ENCODE assay signal across 17 mouse cellular contexts in genomic region chr4:126756766-126757165, GRCm38 (mm10). TPM values are rescaled to one million over a fixed set of nuclear protein-coding genes. Genes with fewer than 3 reads are reported as not detected.
DNase-seq lines count a peak whose midpoint lies in the region; ATAC-seq and TF ChIP-seq lines count a peak whose summit lies in the region.
"Had no signal": no experiment of that assay in that cellular context is flagged by ENCODE, and none has a peak within 500 bp of the region (broad histone marks: within the 10 kb centered on the region; RNA-seq: fewer than 3 reads in every experiment).

No protein-coding gene starts in this region.

- no peak overlapping the region for H3K9ac ChIP-seq in midbrain, postnatal 0 days (replicated peaks; ENCODE audit: low read length, poor library complexity, severe bottlenecking)
- no peak overlapping the region for H3K9ac ChIP-seq in midbrain, embryonic 14.5 days (replicated peaks; ENCODE audit: low read length)
- H3K9ac ChIP-seq: embryonic facial prominence, embryonic 13.5 days; liver, embryonic 12.5 days; neural tube, embryonic 13.5 days had no signal

- TF ChIP-seq POLR2A in brain, embryonic 14.5 days (IDR thresholded peaks at IDR 0.05; ENCODE audit: borderline replicate concordance, extremely low read depth, insufficient read depth, insufficient read length, poor library complexity, severe bottlenecking) = no peak

- no peak for ATAC-seq in midbrain, postnatal 0 days (ENCODE audit: low FRiP score)
- no peak for ATAC-seq in midbrain, embryonic 14.5 days (ENCODE audit: low FRiP score, low TSS enrichment)
- ATAC-seq: liver, embryonic 12.5 days had no signal

- DNase-seq in heart, postnatal 4 days = peak; percentile 54
- no peak for DNase-seq in heart, adult 9 months (ENCODE audit: low spot score in 2 of 2)
- DNase-seq in midbrain, postnatal 0 days (ENCODE audit: low spot score) = peak; percentile 46
- no peak for DNase-seq in midbrain, embryonic 14.5 days
- peak; percentile 67 for DNase-seq in brain, embryonic 14.5 days (ENCODE audit: low read depth)
- DNase-seq in kidney, postnatal 36 days = peak; percentile 77 to 82
- no peak for DNase-seq in spleen, adult 12 weeks (ENCODE audit: low spot score)
- DNase-seq in spleen, postnatal 14 days (ENCODE audit: low spot score in 2 of 2) = no peak
- DNase-seq: spleen, adult 18-20 months; thymus, postnatal 36 days had no signal

- no peak overlapping the region for H3K4me3 ChIP-seq in midbrain, postnatal 0 days (ENCODE audit: low read depth, low read length)
- no peak overlapping the region for H3K4me3 ChIP-seq in midbrain, embryonic 14.5 days (replicated peaks; ENCODE audit: low read depth, low read length)
- H3K4me3 ChIP-seq: embryonic facial prominence, embryonic 13.5 days; liver, embryonic 12.5 days; midbrain, embryonic 10.5 days; neural tube, embryonic 13.5 days had no signal

- peaks cover 2% of the 10 kb centered on the region; the same call in 1 of the 2 replicates for H3K36me3 ChIP-seq in midbrain, postnatal 0 days (ENCODE audit: insufficient read depth, low read length)
- peaks cover 32% of the 10 kb centered on the region for H3K36me3 ChIP-seq in midbrain, embryonic 14.5 days (ENCODE audit: control insufficient read depth, insufficient read depth, low read length)

- H3K4me1 ChIP-seq in midbrain, postnatal 0 days (ENCODE audit: insufficient read depth, low read length) = peaks cover 5% of the 10 kb centered on the region; the same call in 1 of the 2 replicates
- H3K4me1 ChIP-seq in midbrain, embryonic 14.5 days (ENCODE audit: control insufficient read depth, insufficient read depth, low read length) = peaks cover 15% of the 10 kb centered on the region

- H3K27ac ChIP-seq in midbrain, postnatal 0 days (ENCODE audit: low read depth, low read length) = no peak overlapping the region
- H3K27ac ChIP-seq in midbrain, embryonic 14.5 days (replicated peaks; ENCODE audit: low read depth, low read length) = no peak overlapping the region
- H3K27ac ChIP-seq: embryonic facial prominence, embryonic 13.5 days; liver, embryonic 12.5 days; midbrain, embryonic 10.5 days; neural tube, embryonic 13.5 days had no signal

- no peak overlapping the region for H3K4me2 ChIP-seq in midbrain, postnatal 0 days (ENCODE audit: low read depth, low read length, poor library complexity, severe bottlenecking)
- H3K4me2 ChIP-seq in midbrain, embryonic 14.5 days (ENCODE audit: low read length) = no peak overlapping the region
- H3K4me2 ChIP-seq: embryonic facial prominence, embryonic 13.5 days; liver, embryonic 12.5 days; neural tube, embryonic 13.5 days had no signal

- H3K9me3 ChIP-seq in midbrain, postnatal 0 days (ENCODE audit: low read length) = no peaks in the 10 kb centered on the region
- no peaks in the 10 kb centered on the region for H3K9me3 ChIP-seq in midbrain, embryonic 14.5 days (ENCODE audit: control insufficient read depth, low read length)
- H3K9me3 ChIP-seq: embryonic facial prominence, embryonic 13.5 days; liver, embryonic 12.5 days; midbrain, embryonic 10.5 days; neural tube, embryonic 13.5 days had no signal

- 57% methylated on average over 4 of the region's 4 CpGs for WGBS in midbrain, postnatal 0 days
- WGBS in midbrain, embryonic 14.5 days = 86% methylated on average over 4 of the region's 4 CpGs

- no peaks in the 10 kb centered on the region for H3K27me3 ChIP-seq in midbrain, postnatal 0 days (ENCODE audit: insufficient read depth, low read length)
- H3K27me3 ChIP-seq in midbrain, embryonic 14.5 days (ENCODE audit: control insufficient read depth, insufficient read depth, low read length) = no peaks in the 10 kb centered on the region
- H3K27me3 ChIP-seq: embryonic facial prominence, embryonic 13.5 days; liver, embryonic 12.5 days; neural tube, embryonic 13.5 days had no signal

- TF ChIP-seq CTCF in midbrain, postnatal 0 days (IDR thresholded peaks at IDR 0.05) = no peak
- TF ChIP-seq CTCF in brain, embryonic 14.5 days (IDR thresholded peaks at IDR 0.05; ENCODE audit: borderline replicate concordance, extremely low read depth, insufficient read depth, insufficient read length) = no peak

RNA-seq across cellular contexts. Expression of gene AU040320, which starts 3.4 kb away (rescaled TPM):
- 10 to 100 TPM; 21.3 to 22.8 TPM for total RNA-seq in heart, postnatal 4 days (2021)
- total RNA-seq in midbrain, postnatal 0 days (2014; rRNA removed) = 35.5 and 38.0 TPM in 2 replicates
- 37.2 and 40.1 TPM in 2 replicates for polyA plus RNA-seq in midbrain, postnatal 0 days (2015; fragmentation: Nextera tagmentation; extraction: Ambion mirVana)
- 35.8 and 38.9 TPM in 2 replicates for polyA plus RNA-seq in midbrain, embryonic 14.5 days (2014; fragmentation: Nextera tagmentation; extraction: Ambion mirVana)
- 36.0 and 52.4 TPM in 2 replicates for polyA plus RNA-seq in brain, embryonic 14.5 days (2012; rRNA removed)

RNA-seq across cellular contexts. Expression of gene Ncdn, which starts 3.5 kb away (rescaled TPM):
- 10 to 100 TPM; 17.5 to 18.3 TPM for total RNA-seq in heart, postnatal 4 days (2021)
- total RNA-seq in midbrain, postnatal 0 days (2014; rRNA removed) = 322 and 393 TPM in 2 replicates
- polyA plus RNA-seq in midbrain, postnatal 0 days (2015; fragmentation: Nextera tagmentation; extraction: Ambion mirVana) = 186 and 194 TPM in 2 replicates
- 88.9 and 91.8 TPM in 2 replicates for polyA plus RNA-seq in midbrain, embryonic 14.5 days (2014; fragmentation: Nextera tagmentation; extraction: Ambion mirVana)
- 102 and 107 TPM in 2 replicates for polyA plus RNA-seq in brain, embryonic 14.5 days (2012; rRNA removed)

RNA-seq across cellular contexts. Expression of gene Tfap2e, which starts 20.7 kb away (rescaled TPM):
- not detected for total RNA-seq in heart, postnatal 4 days (2021)
- total RNA-seq in midbrain, postnatal 0 days (2014; rRNA removed) = 0.14 TPM in 1 of 2 replicates, not detected in the other
- polyA plus RNA-seq in midbrain, postnatal 0 days (2015; fragmentation: Nextera tagmentation; extraction: Ambion mirVana) = 0.15 and 0.31 TPM in 2 replicates
- polyA plus RNA-seq in midbrain, embryonic 14.5 days (2014; fragmentation: Nextera tagmentation; extraction: Ambion mirVana) = 0.97 and 2.0 TPM in 2 replicates
- 2.7 and 3.2 TPM in 2 replicates for polyA plus RNA-seq in brain, embryonic 14.5 days (2012; rRNA removed)
- total RNA-seq: gastrocnemius, adult 18-20 months; layer of hippocampus, adult 18-20 months had no signal
- polyA plus RNA-seq: embryonic facial prominence, embryonic 13.5 days; heart, embryonic 16.5 days; liver, embryonic 12.5 days had no signal

Comparison
In these comparisons a context has a peak if more than half of its experiments do, and no peak if none do; other contexts are left out.
1. DNase-seq: peak in heart, postnatal 4 days (single experiment), midbrain, postnatal 0 days (single experiment), brain, embryonic 14.5 days (single experiment) and kidney, postnatal 36 days (2 of 2); none in heart, adult 9 months (0 of 2), midbrain, embryonic 14.5 days (single experiment), spleen, adult 12 weeks (single experiment) and spleen, postnatal 14 days (0 of 2).